Mouse (Mus musculus) midbrain, embryonic 14.5 days (tissue): ENCODE measurements around the gene Tbpl1. TPM values are rescaled to one million over a fixed set of nuclear protein-coding genes. Genes with fewer than 3 reads are reported as not detected.

Source experiments
- ATAC-seq: fragments of 200-750 bp; cut with Nextera tagmentation; 2 replicates; pipeline ENCODE4 v1.8.0; 2017; ENCODE audit warnings: moderate number of reproducible peaks, moderate library complexity; ENCODE audit not compliant: low FRiP score, low TSS enrichment
- DNase-seq: peaks from one replicate; pipeline ENCODE4 v3.0.0-alpha.2; 2015
- H3K27ac ChIP-seq: fragments of 300-500 bp; sonication (generic); replicated peaks from 2 replicates; pipeline ENCODE4 v1.5.1; 2014; ENCODE audit warnings: mild to moderate bottlenecking, low read depth, low read length, moderate library complexity
- H3K27me3 ChIP-seq: fragments of 300-500 bp; sonication (generic); 2 replicates; pipeline ENCODE4 v1.6.1; 2014; ENCODE audit warnings: low read length, control low read depth, mixed read lengths; ENCODE audit not compliant: control insufficient read depth, insufficient read depth
- H3K36me3 ChIP-seq: fragments of 300-500 bp; sonication (generic); 2 replicates; pipeline ENCODE4 v1.6.1; 2014; ENCODE audit warnings: low read length, control low read depth; ENCODE audit not compliant: control insufficient read depth, insufficient read depth
- H3K4me1 ChIP-seq: fragments of 300-500 bp; sonication (generic); 2 replicates; pipeline ENCODE4 v1.6.1; 2014; ENCODE audit warnings: mild to moderate bottlenecking, antibody characterized with exemption, low read length, control low read depth; ENCODE audit not compliant: control insufficient read depth, insufficient read depth
- H3K4me2 ChIP-seq: fragments of 300-500 bp; sonication (generic); 2 replicates; pipeline ENCODE4 v1.6.1; 2014; ENCODE audit warnings: mild to moderate bottlenecking, low read length, moderate library complexity
- H3K4me3 ChIP-seq: fragments of 300-500 bp; sonication (generic); replicated peaks from 2 replicates; pipeline ENCODE4 v1.5.1; 2014; ENCODE audit warnings: low read depth, low read length
- H3K9ac ChIP-seq: fragments of 300-500 bp; sonication (generic); replicated peaks from 2 replicates; pipeline ENCODE4 v1.6.1; 2014; ENCODE audit warnings: mild to moderate bottlenecking, low read length, moderate library complexity
- H3K9me3 ChIP-seq: fragments of 300-500 bp; sonication (generic); 2 replicates; pipeline ENCODE4 v1.6.1; 2016; ENCODE audit warnings: low read length, control low read depth, mixed read lengths; ENCODE audit not compliant: control insufficient read depth
- WGBS: fragments of 180-500 bp; shearing (Covaris S2); extraction: QIAGEN DNeasy Blood & Tissue Kit; methylation state at CpG from one replicate; pipeline ENCODE4 v1.1.7; 2014; 5-methylcytosine and 5-hydroxymethylcytosine counted together
- polyA plus RNA-seq: library from polyadenylated mRNA; unstranded; fragments of >200 nt; fragmentation: Nextera tagmentation; extraction: Ambion mirVana; gene quantifications from 2 replicates; pipeline ENCODE4 v1.2.1, GENCODE M21; 2014

Gene Tbpl1
- polyA plus RNA-seq, 1 experiment from 2014 or later: 115 TPM

GRCm38 (mm10) chr10:22746334-22747322 is 14.9 kb upstream of the Tbpl1 start:
- Histone ChIP-seq H3K4me3 (no peak overlapping the region), H3K36me3 (no peaks in the 10 kb centered on the region), H3K4me1 (peaks cover 6% of the 10 kb centered on the region; the same call in 1 of the 2 replicates), H3K4me2 (no peak overlapping the region), H3K27ac (peak overlapping the region; percentile 69), H3K9ac (no peak overlapping the region), H3K9me3 (no peaks in the 10 kb centered on the region), H3K27me3 (no peaks in the 10 kb centered on the region)
- peak; percentile 89 for ATAC-seq
- WGBS: 57% methylated on average over 13 of the region's 13 CpGs
- DNase-seq: peak; percentile 74

DNA sequence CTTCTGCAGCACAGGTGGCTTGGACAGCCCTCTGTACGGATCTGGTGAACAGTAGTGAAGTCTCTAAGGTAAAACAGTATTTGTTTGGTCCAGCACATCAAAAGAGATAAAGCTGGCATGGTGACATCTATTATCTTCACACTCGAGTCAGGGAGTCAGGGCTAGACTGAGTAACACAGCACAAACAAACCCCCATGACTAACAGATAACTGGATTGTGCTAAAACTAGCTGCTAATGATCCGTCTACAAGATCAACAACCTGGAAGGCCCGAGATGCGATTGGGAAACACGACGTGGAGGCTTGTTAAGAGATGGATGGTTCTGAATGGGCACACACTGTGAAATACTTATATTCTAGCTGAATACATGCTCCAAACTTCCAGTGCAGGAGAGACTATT is 14.2 kb upstream of the Tbpl1 start:
- H3K4me3 ChIP-seq: no peak overlapping the region
- H3K27me3 ChIP-seq: no peaks in the 10 kb centered on the region
- ATAC-seq (no peak; the same call in 1 of the 2 replicates), DNase-seq (peak; percentile 17)
- WGBS: 65% methylated on average over 7 of the region's 7 CpGs
- H3K36me3 ChIP-seq: no peaks in the 10 kb centered on the region
- H3K9me3 ChIP-seq: no peaks in the 10 kb centered on the region
- H3K4me1 ChIP-seq: peaks cover 6% of the 10 kb centered on the region; the same call in 1 of the 2 replicates
- no peak overlapping the region for H3K4me2 ChIP-seq
- H3K27ac ChIP-seq: peak overlapping the region; percentile 69
- H3K9ac ChIP-seq: no peak overlapping the region

DNA sequence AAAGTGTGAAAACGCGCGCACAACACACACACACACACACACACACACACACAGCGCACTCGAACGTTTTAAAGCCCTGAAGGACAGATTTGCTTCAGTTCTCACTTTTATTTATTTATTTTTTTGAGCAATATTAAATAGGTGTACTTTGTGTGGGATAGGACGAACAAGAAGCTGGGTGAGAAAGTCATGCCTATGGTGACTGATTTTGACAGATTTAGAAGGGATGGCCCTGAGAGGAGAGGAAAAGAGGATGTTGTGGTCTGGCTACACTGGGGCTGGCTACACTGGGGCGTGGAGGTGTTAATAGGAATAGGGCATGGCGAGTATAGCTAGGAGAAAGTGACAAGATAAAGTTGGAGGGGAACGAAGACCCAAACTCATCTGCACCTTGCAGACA is 443 bp upstream of the Tbpl1 start:
- ATAC-seq (no peak), DNase-seq (no peak)
- H3K4me3 ChIP-seq: peak overlapping the region; percentile 99
- WGBS: 63% methylated on average over 10 of the region's 10 CpGs
- H3K27ac ChIP-seq: 0 out of 2 replicates have a peak overlapping the region, but pooled peaks have one; percentile 97
- H3K4me1 ChIP-seq: peaks cover 32% of the 10 kb centered on the region
- H3K27me3 ChIP-seq: no peaks in the 10 kb centered on the region
- no peaks in the 10 kb centered on the region for H3K9me3 ChIP-seq
- peak overlapping the region; percentile 98 for H3K9ac ChIP-seq
- H3K36me3 ChIP-seq: no peaks in the 10 kb centered on the region
- H3K4me2 ChIP-seq: peak overlapping the region; percentile 93

- WGBS: under 1% methylated on average over 33 of the region's 33 CpGs
- Histone ChIP-seq H3K9ac (peak overlapping the region; percentile 98), H3K9me3 (no peaks in the 10 kb centered on the region), H3K27ac (peak overlapping the region; percentile 97), H3K4me3 (peak overlapping the region; percentile 99), H3K27me3 (no peaks in the 10 kb centered on the region), H3K4me1 (peaks cover 37% of the 10 kb centered on the region), H3K4me2 (peak overlapping the region; percentile 81), H3K36me3 (no peaks in the 10 kb centered on the region)
- ATAC-seq (no peak; the same call in 1 of the 2 replicates), DNase-seq (no peak)
These were observed 806 bp downstream of the Tbpl1 start for GRCm38 (mm10) chr10:22730992-22731271.

GRCm38 (mm10) chr10:22730266-22730991 is 1.3 kb downstream of the Tbpl1 start:
- WGBS: 1% methylated on average over 39 of the region's 39 CpGs
- peak; percentile 73 for DNase-seq
- Histone ChIP-seq H3K4me3 (peak overlapping the region; percentile 99), H3K4me1 (peaks cover 37% of the 10 kb centered on the region), H3K4me2 (peak overlapping the region; percentile 81), H3K9ac (peak overlapping the region; percentile 98), H3K27me3 (no peaks in the 10 kb centered on the region), H3K9me3 (no peaks in the 10 kb centered on the region), H3K27ac (peak overlapping the region; percentile 97), H3K36me3 (no peaks in the 10 kb centered on the region)
- peak; percentile 74 for ATAC-seq

- 84% methylated on average over 1 of the region's 1 CpGs for WGBS
- no peaks in the 10 kb centered on the region for H3K36me3 ChIP-seq
- no peak overlapping the region for H3K4me3 ChIP-seq
- H3K9ac ChIP-seq: no peak overlapping the region
- H3K27me3 ChIP-seq: no peaks in the 10 kb centered on the region
- H3K27ac ChIP-seq: no peak overlapping the region
- H3K4me1 ChIP-seq: peaks cover 37% of the 10 kb centered on the region
- no peak for DNase-seq
- no peaks in the 10 kb centered on the region for H3K9me3 ChIP-seq
- no peak for ATAC-seq
- H3K4me2 ChIP-seq: no peak overlapping the region
These were observed 3.5 kb downstream of the Tbpl1 start for GRCm38 (mm10) chr10:22728257-22728656.

- no peak for ATAC-seq
These were observed 5.4 kb downstream of the Tbpl1 start for GRCm38 (mm10) chr10:22726295-22726694.

GRCm38 (mm10) chr10:22725166-22725565 is 6.6 kb downstream of the Tbpl1 start:
- no peak overlapping the region for H3K4me2 ChIP-seq
- no peaks in the 10 kb centered on the region for H3K27me3 ChIP-seq
- no peak overlapping the region for H3K9ac ChIP-seq
- ATAC-seq: no peak
- WGBS: 73% methylated on average over 4 of the region's 4 CpGs
- no peak overlapping the region for H3K4me3 ChIP-seq
- no peak overlapping the region for H3K27ac ChIP-seq
- no peaks in the 10 kb centered on the region for H3K36me3 ChIP-seq
- H3K9me3 ChIP-seq: no peaks in the 10 kb centered on the region
- peaks cover 30% of the 10 kb centered on the region for H3K4me1 ChIP-seq
- DNase-seq: no peak

More at GRCm38 (mm10) chr10:22726295-22726694, 5.4 kb downstream of the Tbpl1 start:
- H3K4me1 ChIP-seq: peaks cover 31% of the 10 kb centered on the region
- H3K27ac ChIP-seq: no peak overlapping the region
- H3K36me3 ChIP-seq: no peaks in the 10 kb centered on the region
- no peak for DNase-seq
- H3K27me3 ChIP-seq: no peaks in the 10 kb centered on the region
- H3K9ac ChIP-seq: no peak overlapping the region
- no peak overlapping the region for H3K4me2 ChIP-seq
- no peak overlapping the region for H3K4me3 ChIP-seq
- H3K9me3 ChIP-seq: no peaks in the 10 kb centered on the region
- 57% methylated on average over 7 of the region's 7 CpGs for WGBS
